Mouse (Mus musculus): ENCODE measurements around the gene Sh2b3. TPM values are rescaled to one million over a fixed set of nuclear protein-coding genes. Genes with fewer than 3 reads are reported as not detected.
"Not testable (repeated sequence)": the region's sequence is repeated elsewhere in the genome, so short reads cannot be mapped to it uniquely, and the experiment has no call there.

Sh2b3 gene
- polyA plus RNA-seq, 1 experiment from 2014 or later: 11.8 TPM

GRCm38 (mm10) chr5:121848035-121848519 is 10.6 kb upstream of the Sh2b3 start:
- no peak for ATAC-seq
- Histone ChIP-seq H3K27ac (ENCODE audit: low read depth, low read length) (peak overlapping the region; percentile 89), H3K27me3 (replicated peaks; ENCODE audit: control insufficient read depth, insufficient read depth, low read length) (no peaks in the 10 kb centered on the region), H3K9me3 (ENCODE audit: control insufficient read depth) (no peaks in the 10 kb centered on the region), H3K4me1 (replicated peaks; ENCODE audit: control insufficient read depth, insufficient read depth, low read length) (0 out of 2 replicates have a peak, but pooled peaks cover 5% of the 10 kb centered on the region), H3K9ac (ENCODE audit: low read depth, low read length) (peak overlapping the region; percentile 55), H3K36me3 (ENCODE audit: control insufficient read depth, insufficient read depth) (peaks cover 17% of the 10 kb centered on the region), H3K4me3 (ENCODE audit: low read depth, low read length) (peak overlapping the region; percentile 89), H3K4me2 (replicated peaks; ENCODE audit: low read depth) (peak overlapping the region; percentile 78)
- WGBS: under 1% methylated on average over 17 of the region's 17 CpGs
- peak; percentile 64 for TF ChIP-seq CTCF (IDR thresholded peaks at IDR 0.05; ENCODE audit: low read depth)

- H3K4me2 ChIP-seq (replicated peaks; ENCODE audit: low read depth); H3K4me3 ChIP-seq (ENCODE audit: low read depth, low read length); H3K4me1 ChIP-seq (replicated peaks; ENCODE audit: control insufficient read depth, insufficient read depth, low read length); H3K9me3 ChIP-seq (ENCODE audit: control insufficient read depth); H3K9ac ChIP-seq (ENCODE audit: low read depth, low read length); H3K27me3 ChIP-seq (replicated peaks; ENCODE audit: control insufficient read depth, insufficient read depth, low read length); H3K27ac ChIP-seq (ENCODE audit: low read depth, low read length); H3K36me3 ChIP-seq (ENCODE audit: control insufficient read depth, insufficient read depth); ATAC-seq: not testable (repeated sequence)
- WGBS: 84% methylated on average over 3 of the region's 3 CpGs
Observed at GRCm38 (mm10) chr5:121847269-121847668, 9.8 kb upstream of the Sh2b3 start.

- Histone ChIP-seq H3K9me3 (ENCODE audit: control insufficient read depth) (no peaks in the 10 kb centered on the region), H3K36me3 (ENCODE audit: control insufficient read depth, insufficient read depth) (no peaks in the 10 kb centered on the region; the same call in 1 of the 2 replicates), H3K4me1 (replicated peaks; ENCODE audit: control insufficient read depth, insufficient read depth, low read length) (0 out of 2 replicates have a peak, but pooled peaks cover 5% of the 10 kb centered on the region), H3K4me3 (ENCODE audit: low read depth, low read length) (no peak overlapping the region), H3K27me3 (replicated peaks; ENCODE audit: control insufficient read depth, insufficient read depth, low read length) (no peaks in the 10 kb centered on the region), H3K27ac (ENCODE audit: low read depth, low read length) (no peak overlapping the region), H3K4me2 (replicated peaks; ENCODE audit: low read depth) (no peak overlapping the region), H3K9ac (ENCODE audit: low read depth, low read length) (no peak overlapping the region)
- no peak for TF ChIP-seq CTCF (IDR thresholded peaks at IDR 0.05; ENCODE audit: low read depth)
- no peak for ATAC-seq
- WGBS: 72% methylated on average over 11 of the region's 11 CpGs
Observed at GRCm38 (mm10) chr5:121846322-121846721, 8.9 kb upstream of the Sh2b3 start.

- Histone ChIP-seq H3K9ac (ENCODE audit: low read depth, low read length) (no peak overlapping the region), H3K4me1 (replicated peaks; ENCODE audit: control insufficient read depth, insufficient read depth, low read length) (0 out of 2 replicates have a peak, but pooled peaks cover 3% of the 10 kb centered on the region), H3K27ac (ENCODE audit: low read depth, low read length) (0 out of 2 replicates have a peak overlapping the region, but pooled peaks have one; percentile 1), H3K4me3 (ENCODE audit: low read depth, low read length) (no peak overlapping the region), H3K36me3 (ENCODE audit: control insufficient read depth, insufficient read depth) (no peaks in the 10 kb centered on the region), H3K9me3 (ENCODE audit: control insufficient read depth) (no peaks in the 10 kb centered on the region), H3K27me3 (replicated peaks; ENCODE audit: control insufficient read depth, insufficient read depth, low read length) (no peaks in the 10 kb centered on the region), H3K4me2 (replicated peaks; ENCODE audit: low read depth) (no peak overlapping the region)
- no peak for ATAC-seq
- no peak for TF ChIP-seq CTCF (IDR thresholded peaks at IDR 0.05; ENCODE audit: low read depth)
- WGBS: 34% methylated on average over 4 of the region's 4 CpGs
Observed at GRCm38 (mm10) chr5:121845361-121845760, 7.9 kb upstream of the Sh2b3 start.

- Histone ChIP-seq H3K4me1 (replicated peaks; ENCODE audit: control insufficient read depth, insufficient read depth, low read length) (no peaks in the 10 kb centered on the region), H3K4me3 (ENCODE audit: low read depth, low read length) (peak overlapping the region; percentile 47), H3K4me2 (replicated peaks; ENCODE audit: low read depth) (peak overlapping the region; percentile 80), H3K9ac (ENCODE audit: low read depth, low read length) (peak overlapping the region; percentile 48; the same call in 1 of the 2 replicates), H3K9me3 (ENCODE audit: control insufficient read depth) (no peaks in the 10 kb centered on the region), H3K27ac (ENCODE audit: low read depth, low read length) (no peak overlapping the region; the same call in 1 of the 2 replicates), H3K36me3 (ENCODE audit: control insufficient read depth, insufficient read depth) (no peaks in the 10 kb centered on the region), H3K27me3 (replicated peaks; ENCODE audit: control insufficient read depth, insufficient read depth, low read length) (no peaks in the 10 kb centered on the region)
- no peak for TF ChIP-seq CTCF (IDR thresholded peaks at IDR 0.05; ENCODE audit: low read depth)
- WGBS: 13% methylated on average over 17 of the region's 17 CpGs
- peak; percentile 50 for ATAC-seq
Observed at GRCm38 (mm10) chr5:121843138-121843905, 5.9 kb upstream of the Sh2b3 start.

GRCm38 (mm10) chr5:121842665-121843118 is 5.2 kb upstream of the Sh2b3 start:
- under 1% methylated on average over 33 of the region's 33 CpGs for WGBS
- H3K36me3 ChIP-seq (ENCODE audit: control insufficient read depth, insufficient read depth): no peaks in the 10 kb centered on the region
- no peaks in the 10 kb centered on the region for H3K9me3 ChIP-seq (ENCODE audit: control insufficient read depth)
- no peaks in the 10 kb centered on the region for H3K27me3 ChIP-seq (replicated peaks; ENCODE audit: control insufficient read depth, insufficient read depth, low read length)
- H3K27ac ChIP-seq (ENCODE audit: low read depth, low read length): no peak overlapping the region; the same call in 1 of the 2 replicates
- ATAC-seq: peak; percentile 62
- peak; percentile 99 for TF ChIP-seq CTCF (IDR thresholded peaks at IDR 0.05; ENCODE audit: low read depth)
- H3K9ac ChIP-seq (ENCODE audit: low read depth, low read length): peak overlapping the region; percentile 48
- peak overlapping the region; percentile 47 for H3K4me3 ChIP-seq (ENCODE audit: low read depth, low read length)
- peak overlapping the region; percentile 80 for H3K4me2 ChIP-seq (replicated peaks; ENCODE audit: low read depth)
- H3K4me1 ChIP-seq (replicated peaks; ENCODE audit: control insufficient read depth, insufficient read depth, low read length): no peaks in the 10 kb centered on the region
